Mouse (Mus musculus): Measurements from ENCODE around the gene Abca1.

The Abca1 gene

DNA sequence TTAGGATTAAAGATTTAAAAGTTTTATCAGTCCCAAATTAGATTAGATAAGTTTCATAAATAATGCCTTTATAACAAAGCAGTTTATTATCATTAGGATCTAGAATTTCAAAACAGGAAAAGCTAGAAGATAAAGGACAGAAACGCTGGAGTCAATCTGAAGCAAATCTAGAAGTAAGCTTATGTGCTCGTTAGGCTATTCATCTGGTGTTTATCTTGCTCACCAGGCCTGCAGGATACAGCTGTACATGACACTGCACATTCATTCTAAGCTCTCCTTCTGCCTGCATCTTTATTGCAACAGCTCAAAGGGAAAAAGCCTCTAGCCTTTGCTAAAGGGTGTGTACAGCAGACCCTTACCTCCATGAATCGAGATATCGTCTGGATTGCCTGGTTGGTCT is 74.1 kb downstream of the Abca1 start:
- no peak for DNase-seq (ENCODE audit: low spot score)

DNA sequence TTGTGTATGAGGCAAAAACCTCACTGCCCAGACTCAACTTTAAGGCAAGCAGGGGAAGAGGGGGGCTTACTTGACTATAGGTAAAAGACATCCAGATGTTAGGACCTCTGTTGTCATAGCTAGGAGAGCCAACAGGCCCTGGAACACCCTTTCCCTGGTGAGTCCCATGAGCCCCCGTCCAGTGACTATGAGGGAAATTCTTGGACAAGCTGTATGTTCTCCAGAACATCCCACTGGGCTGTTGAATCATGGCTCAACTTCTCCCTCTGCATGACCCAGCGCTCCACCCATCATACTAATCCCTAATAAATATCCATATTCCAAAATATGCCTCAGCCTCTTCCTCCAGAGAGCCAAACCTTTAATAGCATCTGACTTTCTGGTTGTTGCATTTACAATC is 76.6 kb downstream of the Abca1 start:
- no peak for DNase-seq (ENCODE audit: low spot score)

DNA sequence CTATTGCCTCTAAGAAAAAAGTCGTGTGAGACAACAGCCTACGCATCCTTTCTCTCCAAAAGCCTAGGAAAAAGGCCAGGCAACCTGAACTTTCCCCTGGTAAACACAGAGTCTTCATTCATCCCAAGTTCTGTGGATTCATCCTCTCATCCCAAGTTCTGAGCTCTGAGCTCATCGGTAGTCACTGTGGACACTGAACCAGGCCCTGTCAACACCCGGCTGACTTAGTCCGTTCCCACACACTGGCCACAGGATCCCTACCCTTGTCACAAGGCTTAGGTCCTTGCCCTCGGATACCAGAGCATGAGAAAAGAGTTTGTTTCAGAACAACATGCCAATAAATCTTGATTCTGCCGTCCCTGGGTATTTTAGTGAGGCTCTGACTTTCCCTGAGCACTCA is 77.2 kb downstream of the Abca1 start:
- DNase-seq (ENCODE audit: low spot score), result no peak

DNA sequence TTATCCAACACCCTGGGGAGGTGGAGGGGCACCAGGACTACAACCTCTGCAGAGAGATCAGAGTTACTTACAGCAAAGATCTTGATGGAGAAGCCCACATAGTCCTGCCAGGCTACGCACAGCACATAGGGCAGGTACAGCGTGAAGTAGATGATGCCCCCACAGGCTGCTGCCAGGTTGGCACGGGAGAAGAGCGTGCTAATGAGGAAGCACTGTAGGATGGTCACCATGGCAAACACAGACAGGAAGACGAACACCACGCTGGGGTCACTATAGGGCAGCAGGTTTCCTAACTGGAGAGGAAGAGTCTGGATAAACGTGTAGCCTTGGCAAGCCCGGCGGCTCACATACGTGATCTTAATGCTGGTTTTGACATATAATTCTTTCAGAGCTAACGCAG is 77.8 kb downstream of the Abca1 start:
- DNase-seq (ENCODE audit: low spot score), result no peak

DNA sequence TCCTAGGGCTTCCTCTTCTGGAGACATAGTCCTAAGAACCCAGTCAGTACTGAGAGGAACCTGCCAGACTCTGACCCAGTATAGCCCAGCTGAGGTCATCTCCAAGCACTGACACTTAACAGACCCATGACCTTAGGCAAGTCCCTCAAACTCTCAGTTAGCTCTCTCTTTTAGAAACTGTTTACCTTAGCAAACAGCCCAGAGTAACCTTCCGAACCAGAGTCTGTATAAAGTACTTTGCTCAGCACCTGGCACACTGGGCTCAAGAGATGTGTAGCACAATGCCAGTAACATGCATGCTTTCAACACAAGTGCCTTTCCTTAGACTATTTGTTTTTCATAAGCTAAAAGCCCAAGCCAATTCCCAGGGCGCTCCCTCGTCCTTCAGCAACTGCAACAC is 79.4 kb downstream of the Abca1 start:
- DNase-seq (ENCODE audit: low spot score), result no peak

DNA sequence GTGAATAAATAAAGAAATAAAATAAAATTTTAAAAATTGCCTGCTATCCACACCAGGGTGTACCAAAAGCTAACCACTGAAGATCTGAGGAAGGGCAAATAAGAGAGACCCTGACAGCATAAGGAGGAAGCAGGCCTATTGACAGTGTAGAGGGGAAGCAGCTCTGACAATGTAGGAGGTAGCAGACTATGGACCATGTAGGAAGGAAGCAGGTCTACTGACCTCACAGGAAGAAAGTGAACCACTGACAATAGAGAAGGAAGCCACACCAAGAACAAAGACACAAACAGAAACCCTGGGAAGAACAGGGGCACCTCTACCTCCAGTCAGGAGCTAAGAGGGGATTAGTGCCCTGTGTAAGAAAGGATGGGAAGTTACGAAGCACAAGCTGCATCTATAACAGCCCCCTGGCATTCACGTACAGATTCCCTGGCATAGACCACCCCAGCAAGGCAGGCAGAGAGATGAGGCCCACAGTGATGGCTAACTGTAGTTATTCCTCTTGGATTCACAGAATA is 80.8 kb downstream of the Abca1 start:
- no peak for DNase-seq (ENCODE audit: low spot score)

DNA sequence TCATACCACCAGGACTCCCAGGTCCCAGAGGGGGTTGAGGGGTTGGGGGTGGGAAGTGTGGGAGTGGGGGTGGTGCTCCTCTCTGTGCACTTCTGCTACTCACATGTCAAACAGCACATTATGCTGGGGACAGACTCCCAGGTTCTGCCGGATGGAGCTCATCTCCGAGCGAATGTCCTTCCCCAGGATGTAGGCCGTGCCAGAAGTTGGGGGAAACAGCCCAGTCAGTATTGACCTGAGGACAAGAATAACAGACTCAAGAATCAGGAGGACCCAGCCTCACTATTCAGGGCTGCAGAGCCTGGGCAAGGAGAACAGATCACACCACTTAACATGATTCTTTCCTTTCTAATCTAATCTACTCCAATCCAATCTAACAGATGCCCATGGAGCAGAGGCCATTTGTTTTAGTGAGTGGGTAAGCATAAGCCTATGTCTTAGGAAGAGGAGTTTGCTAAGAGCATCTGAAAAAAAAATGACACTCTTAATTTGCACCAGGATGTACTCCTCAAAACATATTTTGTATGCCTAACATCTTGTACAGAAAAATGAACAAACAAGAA is 82.8 kb downstream of the Abca1 start:
- no peak for DNase-seq (ENCODE audit: low spot score)

DNA sequence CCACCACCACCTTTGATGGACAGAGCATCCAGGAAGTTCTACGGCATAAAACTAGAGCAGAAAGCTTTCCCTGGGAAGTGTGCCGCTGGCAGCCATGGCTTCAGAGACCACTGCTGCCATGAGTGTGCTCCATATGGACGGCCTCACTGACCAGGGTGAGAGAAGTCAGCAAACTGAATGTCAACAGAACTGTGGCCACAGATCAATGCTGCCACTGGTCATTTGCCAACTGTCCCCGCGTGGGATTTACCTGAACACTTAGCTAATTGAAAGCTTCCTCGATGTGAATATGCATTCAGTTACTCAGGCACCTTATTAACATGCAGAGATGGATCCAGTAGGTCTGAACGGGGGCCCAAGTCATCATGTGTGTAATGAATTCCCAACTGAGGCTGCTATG is 86.7 kb downstream of the Abca1 start:
- no peak for DNase-seq (ENCODE audit: low spot score)

DNA sequence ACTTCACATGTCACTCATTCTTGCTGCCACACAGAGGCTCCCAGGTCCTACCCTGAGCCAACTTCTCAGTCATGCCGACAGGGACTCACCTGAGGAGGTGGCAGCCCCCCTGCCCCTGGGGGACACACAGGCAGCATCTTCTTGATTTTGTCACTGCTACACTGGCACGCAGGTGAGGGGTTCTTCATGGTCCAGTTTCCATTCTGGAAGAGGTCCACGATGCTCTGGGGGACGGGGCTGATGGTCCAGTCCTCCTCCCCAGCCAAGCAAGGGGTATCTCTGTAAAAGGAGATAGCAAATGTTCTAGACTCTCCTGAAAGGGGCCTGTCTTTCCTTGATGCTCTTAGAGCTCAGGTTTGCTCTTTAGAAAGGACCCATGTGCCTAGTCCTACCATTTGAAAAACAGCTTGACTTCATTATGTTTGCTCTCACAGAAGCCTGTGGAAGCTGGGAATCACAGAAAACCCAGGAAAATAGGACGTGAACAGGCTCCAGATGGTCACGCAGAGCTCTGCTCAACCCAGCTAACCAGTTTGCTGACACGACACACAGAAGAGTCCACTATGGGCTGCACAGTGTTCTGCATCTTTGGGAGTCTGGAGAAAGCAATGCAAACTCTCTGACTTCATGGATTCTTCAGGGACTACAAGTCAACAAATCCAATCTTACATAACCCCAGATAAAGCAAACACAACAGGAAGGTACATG is 97.2 kb downstream of the Abca1 start:
- no peak for DNase-seq (ENCODE audit: low spot score)

DNA sequence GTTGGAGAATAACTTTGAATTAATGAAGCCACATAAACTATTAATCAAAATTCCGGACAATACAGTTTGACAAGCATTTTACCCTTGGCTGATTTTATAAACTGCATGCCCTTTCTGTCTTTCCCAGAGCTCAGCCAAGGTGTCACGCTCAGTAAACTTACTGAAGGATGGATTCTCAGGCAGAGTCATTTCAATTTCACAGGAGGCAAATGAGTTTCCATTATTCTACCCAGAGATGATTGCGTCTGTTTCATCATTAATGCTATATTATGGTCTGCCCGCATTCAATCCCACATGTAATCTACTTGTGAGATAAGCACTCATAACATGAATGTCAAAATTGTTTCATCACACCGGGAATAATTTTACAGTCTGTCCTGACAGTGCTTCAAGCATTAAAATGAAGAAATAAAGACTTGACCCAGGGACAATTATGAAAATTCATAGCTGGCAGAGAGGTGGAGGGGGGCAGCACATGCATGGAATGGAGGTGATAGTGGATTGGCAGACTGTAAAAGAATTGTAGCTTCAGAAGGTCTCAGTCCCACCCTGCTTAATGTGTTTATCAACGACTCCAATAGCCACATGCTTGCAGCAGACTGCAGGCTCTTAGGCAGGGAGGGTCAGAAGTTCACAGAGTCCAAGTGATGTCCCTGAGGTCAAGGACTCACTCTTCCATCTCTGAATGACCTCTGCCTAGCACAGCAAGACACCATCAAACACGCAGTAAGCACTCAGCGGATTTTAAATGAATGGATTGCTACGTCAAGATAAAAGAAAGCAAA is 113.3 kb downstream of the Abca1 start:
- no peak for DNase-seq (ENCODE audit: low spot score)

DNA sequence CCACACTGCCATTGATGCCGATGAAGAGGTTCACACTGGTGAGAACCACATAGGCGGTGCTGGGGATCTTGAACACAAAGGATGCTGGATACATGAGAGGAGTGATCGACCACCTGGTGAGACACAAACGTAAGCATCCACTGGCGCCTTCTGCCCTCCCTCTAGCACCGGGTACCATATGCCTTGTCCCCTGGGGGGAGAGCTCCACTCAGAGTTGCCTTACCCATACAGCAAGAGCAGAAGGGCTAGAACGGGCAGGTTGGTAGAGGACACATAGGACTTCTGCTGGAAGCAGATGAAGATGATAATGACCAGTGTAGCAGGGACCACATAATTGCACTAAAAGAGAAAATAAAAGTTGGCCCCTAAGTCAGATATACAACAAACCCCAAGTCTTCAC is 113.9 kb downstream of the Abca1 start:
- DNase-seq (ENCODE audit: low spot score), result no peak

DNA sequence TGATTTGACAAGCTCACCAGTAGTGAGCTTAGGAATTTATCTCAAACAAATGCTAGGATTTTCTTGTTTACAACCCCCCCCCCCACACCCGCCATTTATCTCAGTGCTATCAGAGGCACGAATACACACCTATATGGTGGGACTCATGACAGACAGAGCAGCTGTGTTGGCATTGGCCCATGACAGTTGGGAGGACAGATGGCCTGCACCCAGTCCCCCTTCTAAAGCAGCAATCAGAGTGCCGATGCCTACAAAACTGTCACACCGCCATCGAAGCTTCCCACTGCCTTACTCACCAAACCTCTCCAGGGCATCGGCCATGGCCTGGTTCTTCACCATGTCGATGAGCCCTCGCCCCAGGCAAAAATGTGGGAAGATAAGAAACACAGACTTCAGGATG is 115.9 kb downstream of the Abca1 start:
- no peak for DNase-seq (ENCODE audit: low spot score)

DNA sequence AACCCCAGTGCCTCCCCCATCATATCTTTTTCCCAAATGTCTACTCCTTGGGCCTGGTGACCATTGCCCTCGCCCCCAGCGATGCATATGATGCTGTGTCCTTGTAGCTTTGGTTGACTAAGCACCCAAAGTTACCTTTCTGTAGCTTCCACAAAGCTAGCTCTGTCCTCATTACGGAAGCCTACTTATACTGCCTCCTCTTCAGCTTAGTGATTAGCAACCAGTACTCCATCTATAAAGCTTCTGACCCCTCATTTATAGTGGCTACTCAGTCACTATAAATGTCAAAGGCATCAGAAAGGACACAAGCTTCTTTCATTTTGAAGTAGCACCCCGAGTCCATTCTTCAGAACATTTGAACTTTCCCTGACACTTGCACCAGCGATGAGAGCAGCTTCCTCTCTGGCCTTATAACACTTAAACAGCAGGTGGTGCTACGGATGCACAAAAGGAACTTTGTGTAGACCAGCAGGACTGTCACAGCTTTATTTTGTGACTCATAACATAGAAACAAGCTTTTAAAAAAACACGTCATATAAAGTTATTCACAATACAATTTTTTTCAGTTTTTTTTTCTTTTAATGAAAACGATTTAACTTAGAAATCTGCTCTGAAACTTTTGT is 129.3 kb downstream of the Abca1 start:
- DNase-seq (ENCODE audit: low spot score), result no peak

DNA sequence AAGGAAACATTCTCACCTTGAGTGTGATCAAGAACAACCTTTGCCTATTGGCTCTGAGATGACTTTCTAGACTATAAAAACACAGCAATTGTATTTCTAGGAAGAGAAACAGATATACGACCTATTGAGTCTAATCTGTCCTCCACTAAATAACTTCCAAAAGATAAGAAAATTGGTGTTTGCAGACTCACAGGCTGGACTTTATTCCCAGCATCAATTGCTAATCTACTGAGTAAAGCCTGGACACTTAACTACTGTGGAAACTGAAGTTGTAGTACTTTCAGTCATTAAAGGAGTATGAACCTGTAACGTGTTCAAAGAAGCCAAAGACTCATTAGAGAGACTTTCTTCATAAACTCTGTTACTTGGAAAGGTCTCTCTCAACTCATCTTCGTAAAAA is 131.9 kb downstream of the Abca1 start:
- no peak for DNase-seq (ENCODE audit: low spot score)

DNA sequence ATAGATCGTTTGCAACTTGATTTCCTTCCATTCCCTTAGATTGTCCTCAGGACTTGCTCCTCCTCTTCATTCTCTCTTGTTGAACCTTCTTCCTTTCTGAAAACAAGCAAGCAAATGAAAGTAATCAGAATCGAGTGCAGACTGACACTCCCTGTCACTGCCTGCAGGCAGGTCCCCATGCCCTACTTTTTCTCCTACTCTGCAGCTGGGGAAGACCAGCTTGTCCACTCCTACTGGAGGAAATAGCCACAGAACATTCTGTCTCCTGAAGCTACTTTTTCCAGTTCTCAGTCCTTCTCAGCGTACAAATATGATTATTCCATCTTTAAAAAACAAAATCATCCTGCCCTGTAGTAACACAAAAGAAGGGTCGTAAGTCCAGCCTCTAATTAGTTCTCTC is 135.3 kb downstream of the Abca1 start:
- no peak for DNase-seq (ENCODE audit: low spot score)

DNA sequence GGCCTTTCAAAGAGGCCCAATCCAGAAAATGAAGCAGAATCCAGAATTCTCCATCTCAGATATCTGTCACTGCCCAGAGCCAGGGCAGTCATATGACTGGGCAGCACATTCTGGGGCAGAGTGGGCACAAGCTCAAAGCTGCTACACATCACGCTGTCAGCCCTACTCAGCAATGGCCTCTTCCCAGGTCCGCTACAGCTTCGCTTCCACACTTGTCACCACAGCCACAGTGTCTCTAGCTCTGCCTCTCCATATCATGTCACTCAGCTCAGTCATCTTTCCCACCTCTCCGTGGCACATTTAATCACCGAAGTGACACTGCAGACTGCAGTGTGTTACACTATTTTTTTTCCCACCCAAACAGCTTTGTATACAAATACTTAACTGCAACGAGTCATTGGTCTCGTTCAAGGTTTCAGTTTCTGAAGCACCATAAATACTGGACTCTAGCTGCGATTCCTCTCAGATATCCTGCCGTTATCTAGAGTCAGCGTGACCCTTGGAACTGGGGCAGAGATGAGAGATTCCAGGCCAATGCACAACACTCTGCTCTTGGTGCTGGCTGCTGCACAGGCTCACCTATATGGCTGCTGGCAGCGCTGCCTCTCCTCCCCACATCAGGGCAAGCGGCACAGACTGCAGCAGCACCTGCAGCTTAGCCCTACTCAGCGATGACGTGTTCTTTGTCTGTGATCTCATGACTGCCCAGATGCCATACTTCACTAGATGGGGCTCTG is 136.3 kb downstream of the Abca1 start:
- DNase-seq (ENCODE audit: low spot score), result peak; percentile 57

DNA sequence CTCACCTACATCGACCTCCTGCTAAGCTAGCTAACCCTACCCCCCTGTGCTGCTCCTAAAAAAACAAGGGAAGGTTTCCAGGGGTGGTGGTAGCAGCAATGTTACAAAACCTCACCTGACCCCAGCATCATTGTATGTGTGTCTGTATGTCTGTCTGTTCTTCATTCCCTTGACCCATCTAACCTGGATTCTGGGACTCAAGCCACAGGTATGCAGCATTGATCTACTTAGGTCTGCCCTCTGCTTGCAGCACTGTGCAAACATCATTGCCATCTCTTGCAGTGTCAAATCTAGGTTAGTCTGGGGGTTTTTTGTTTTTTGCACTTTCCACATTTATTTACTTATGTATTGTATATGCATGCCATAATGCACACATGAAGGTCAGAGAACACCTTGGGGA is 141.3 kb downstream of the Abca1 start:
- no peak for DNase-seq (ENCODE audit: low spot score)

DNA sequence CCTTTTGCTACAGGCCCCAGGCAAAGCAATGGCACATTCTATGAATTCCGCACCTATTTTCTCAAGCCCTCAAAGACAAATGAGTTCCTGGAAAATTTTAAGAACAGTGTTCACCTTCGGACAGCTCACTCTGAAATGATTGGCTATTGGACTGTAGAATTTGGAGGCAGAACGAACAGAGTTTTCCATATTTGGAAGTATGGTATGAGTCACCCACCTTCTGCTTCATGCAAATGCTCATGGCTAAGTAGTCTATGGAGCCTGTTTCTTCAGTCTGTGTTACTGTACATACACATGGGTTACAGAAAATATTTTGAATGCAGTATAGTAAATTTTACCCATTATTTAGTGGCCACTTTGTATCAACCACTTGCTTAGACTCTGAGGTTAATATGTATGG is 144.7 kb downstream of the Abca1 start:
- DNase-seq (ENCODE audit: low spot score), result no peak

DNA sequence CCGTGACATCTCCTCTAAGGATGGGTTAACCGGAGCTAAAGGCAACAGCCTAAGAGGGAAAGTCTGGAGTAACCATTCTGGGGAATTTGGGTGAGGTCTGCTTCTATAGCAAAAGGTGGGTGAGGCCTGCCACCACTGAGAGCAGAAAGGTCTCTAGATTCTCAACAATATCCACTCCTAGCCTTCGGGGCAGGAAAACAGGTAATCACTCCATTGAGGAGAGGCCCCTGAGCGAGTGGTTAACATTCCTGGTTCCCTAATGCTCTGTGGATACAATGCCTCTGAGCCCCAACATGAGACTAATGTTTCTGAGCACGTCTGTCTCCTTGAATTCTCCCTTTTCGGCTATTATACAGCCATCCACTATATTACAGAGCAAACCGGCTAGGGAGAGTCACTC is 145.3 kb downstream of the Abca1 start:
- DNase-seq (ENCODE audit: low spot score), result no peak

DNA sequence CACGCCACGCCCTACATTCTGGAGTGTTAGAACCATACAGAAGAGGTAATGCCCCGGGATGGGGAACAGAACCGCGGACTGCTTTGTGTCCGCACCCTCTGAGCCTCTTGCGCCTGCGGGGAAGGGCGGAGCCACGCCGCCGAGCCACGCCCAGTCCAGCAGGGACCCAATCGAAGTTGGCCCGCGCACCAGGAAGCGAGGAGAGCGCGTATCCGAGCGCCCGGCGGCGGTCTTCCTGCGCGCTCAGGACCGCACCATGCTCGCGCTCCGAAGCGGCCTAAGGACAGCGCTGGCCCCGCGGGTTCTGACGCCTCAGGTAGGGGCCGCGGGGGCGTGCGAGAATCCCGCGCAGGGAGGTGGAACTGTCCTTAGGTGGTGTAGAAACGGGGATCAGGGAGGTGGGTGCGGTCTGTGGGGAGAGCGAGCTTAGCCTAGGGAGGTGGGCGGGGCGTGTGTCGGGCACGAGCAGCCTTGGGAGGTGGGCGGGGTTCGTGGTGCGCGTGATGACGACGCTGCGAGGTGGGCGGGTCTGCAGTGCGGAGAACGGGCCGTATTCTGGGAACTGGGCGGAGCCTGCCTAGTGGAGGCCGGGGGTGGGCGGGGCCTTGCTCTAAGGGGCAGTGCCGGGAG is 147.8 kb downstream of the Abca1 start, which contains the start of gene Nipsnap3b:
Nipsnap3b (plus strand) TSS at position 149 of the 630 bp plus-strand sequence.
- peak; percentile 99 for DNase-seq (ENCODE audit: low spot score)

DNA sequence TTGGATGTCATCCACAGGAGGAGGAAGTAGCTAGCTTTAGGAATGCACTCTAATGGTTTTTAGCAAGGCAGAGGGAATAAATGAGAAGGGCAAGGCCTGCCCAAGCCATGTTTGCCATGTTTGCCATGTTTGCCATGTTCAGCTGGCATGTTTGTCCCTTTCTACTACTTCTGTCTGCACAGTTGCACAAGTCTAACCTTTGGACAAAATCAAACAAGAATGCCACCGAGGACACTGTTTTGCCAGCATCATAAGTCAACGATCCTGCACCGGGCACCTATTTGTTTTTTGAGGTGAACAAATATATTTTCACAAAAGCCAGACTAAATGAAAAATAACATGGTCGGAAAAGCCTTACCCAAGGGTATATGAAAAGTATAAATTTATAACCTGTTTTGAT is 149.8 kb downstream of the Abca1 start:
- no peak for DNase-seq (ENCODE audit: low spot score)

DNA sequence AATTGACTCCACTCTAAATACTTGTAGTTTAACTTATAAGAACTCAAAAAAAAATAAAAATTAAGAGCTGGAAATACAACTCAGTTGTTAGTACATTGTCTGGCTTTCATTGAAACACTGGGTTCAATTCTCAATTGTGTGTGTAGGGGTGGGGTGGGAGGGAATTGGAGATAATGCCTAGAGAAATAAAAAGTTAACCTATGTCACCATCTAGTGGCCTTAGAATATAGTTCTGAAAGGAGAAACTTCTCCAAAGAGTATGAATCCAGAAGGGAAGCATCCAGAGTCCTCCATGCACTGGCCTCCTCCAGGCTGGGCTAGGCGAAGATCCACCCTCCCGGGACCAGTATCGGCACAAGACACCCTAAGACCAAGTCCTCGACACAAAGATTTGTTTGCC is 150.5 kb downstream of the Abca1 start:
- no peak for DNase-seq (ENCODE audit: low spot score)

Data from yolk sac, embryonic 10.5 days (tissue).